Mouse (Mus musculus) Patski (cell line): ENCODE measurements at regions not wholly inside any gene's neighbourhood (a gene's known extent, or its start where the extent isn't known, plus 50 kb on each side); places are given as distances from the start of the nearest gene placed in this dataset.

ENCODE experiments used
- ATAC-seq: fragments of 100-300 bp; one replicate; pipeline ENCODE4 v1.8.0; 2021
- CTCF ChIA-PET: fragments of 350-600 bp; sonication (Branson Sonifier 250); formaldehyde crosslinking; loops from one replicate; lab custom pipeline; 2022; ENCODE audit warnings: inconsistent platforms; lab: Charles Lee
- POLR2A ChIA-PET: fragments of 350-600 bp; sonication (Branson Sonifier 250); formaldehyde crosslinking; loops from one replicate; lab custom pipeline; 2022; ENCODE audit warnings: antibody characterized with exemption, inconsistent platforms; lab: Charles Lee
- DNase-seq: peaks from one replicate; pipeline ENCODE4 v3.0.0-alpha.2; 2011; ENCODE audit warnings: low read depth, low spot score
- H3K27me3 ChIP-seq: fragments of 371-371 bp; one replicate; pipeline ENCODE4 v1.5.1; 2021
- CTCF ChIP-seq: fragments of 100-300 bp; IDR thresholded peaks from one replicate; pipeline ENCODE4 v1.5.1; 2021
- in situ Hi-C: fragments of 300-500 bp; cut with MboI; formaldehyde crosslinking; loops from 3 replicates; pipeline ENCODE4 v1.11.1; 2018; ENCODE audit warnings: low pct_unique_long_range_greater_than_20kb, mixed read lengths

GRCm38 (mm10) chr7:78071131-78071530 is 666.7 kb downstream of the Ntrk3 start:
- ChIA-PET POLR2A (no interaction called here), CTCF (interaction anchor here (1.3 kb wide), 1 partner anchor 19 kb away, joined by 3 read pairs; no protein-coding TSS in a partner anchor)
- in situ Hi-C loops = loop anchor here (25.0 kb wide), 1 partner anchor 691 kb away; no protein-coding TSS in a partner anchor
- no peak for TF ChIP-seq CTCF
- ATAC-seq (peak; percentile 94), DNase-seq (peak; percentile 68)
- H3K27me3 ChIP-seq = no peaks in the 10 kb centered on the region

GRCm38 (mm10) chr7:78061631-78062030 is 676.2 kb downstream of the Ntrk3 start:
- ChIA-PET CTCF (no interaction called here), POLR2A (no interaction called here)
- no peak for TF ChIP-seq CTCF
- no peaks in the 10 kb centered on the region for H3K27me3 ChIP-seq
- in situ Hi-C loops = loop anchor here (25.0 kb wide), 1 partner anchor 701 kb away; no protein-coding TSS in a partner anchor
- ATAC-seq (no peak), DNase-seq (no peak)

GRCm38 (mm10) chr7:78049606-78050005 is 688.2 kb downstream of the Ntrk3 start:
- POLR2A ChIA-PET = no interaction called here
- ATAC-seq = no peak
- H3K27me3 ChIP-seq = no peaks in the 10 kb centered on the region
- DNase-seq = no peak
- peak; percentile 30 for TF ChIP-seq CTCF
- CTCF ChIA-PET = no interaction called here
- in situ Hi-C loops = loop anchor here (25.0 kb wide), 1 partner anchor 713 kb away; no protein-coding TSS in a partner anchor

GRCm38 (mm10) chr7:78045456-78045855 is 692.4 kb downstream of the Ntrk3 start:
- in situ Hi-C loops = no loop called here
- ATAC-seq (no peak), DNase-seq (no peak)
- H3K27me3 ChIP-seq = no peaks in the 10 kb centered on the region
- ChIA-PET POLR2A (interaction anchor here (0.9 kb wide), 1 partner anchor 11 kb away, joined by 6 read pairs; no protein-coding TSS in a partner anchor), CTCF (no interaction called here)
- peak; percentile 43 for TF ChIP-seq CTCF

DNA sequence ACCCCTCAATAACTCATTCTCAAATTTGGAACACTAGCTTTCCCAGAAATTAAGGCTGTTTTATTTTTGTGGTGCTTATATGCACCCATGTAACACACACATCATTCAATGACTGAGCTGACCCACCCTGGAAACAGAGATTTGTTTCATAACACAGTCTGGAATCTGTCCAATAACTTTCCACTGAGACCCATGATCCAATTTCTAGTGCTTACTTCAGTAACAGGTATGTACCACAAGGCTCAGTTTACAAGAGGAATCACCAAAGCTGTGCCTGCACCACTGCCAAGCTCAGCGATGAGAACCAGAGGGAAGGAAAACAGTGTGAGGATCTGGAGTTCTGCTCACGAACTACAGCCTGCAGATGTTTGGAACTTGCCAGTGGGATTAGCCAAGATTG is 706.8 kb downstream of the Ntrk3 start:
- POLR2A ChIA-PET = no interaction called here
- no peak for ATAC-seq
- DNase-seq = no peak
- CTCF ChIA-PET = no interaction called here
- H3K27me3 ChIP-seq = no peaks in the 10 kb centered on the region
- TF ChIP-seq CTCF = no peak
- in situ Hi-C loops = no loop called here

- POLR2A ChIA-PET = no interaction called here
- no peak for TF ChIP-seq CTCF
- peak; percentile 26 for ATAC-seq
- in situ Hi-C loops = no loop called here
- CTCF ChIA-PET = no interaction called here
- no peak for DNase-seq
- no peaks in the 10 kb centered on the region for H3K27me3 ChIP-seq
These were observed 710.7 kb downstream of the Ntrk3 start for GRCm38 (mm10) chr7:78026992-78027615.

DNA sequence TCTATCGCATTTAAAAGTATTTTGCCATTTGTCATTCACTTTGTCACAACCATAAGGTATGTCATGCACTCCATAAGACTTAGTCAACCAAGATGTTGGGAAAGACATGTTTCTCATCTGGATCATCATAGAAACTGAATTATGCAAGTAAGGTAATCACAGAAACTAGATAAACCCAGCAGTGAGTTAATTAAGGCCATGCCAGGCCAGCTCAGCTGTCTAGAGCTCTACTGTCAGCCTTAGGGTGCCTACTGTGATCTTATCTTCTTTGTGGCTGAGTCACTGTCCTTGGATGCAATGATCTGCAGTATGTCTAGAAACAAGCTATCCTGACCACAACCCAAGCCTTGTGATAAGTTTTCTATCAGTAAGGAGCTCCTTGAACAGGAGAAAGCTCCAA is 714.2 kb downstream of the Ntrk3 start:
- ATAC-seq (peak; percentile 54), DNase-seq (no peak)
- CTCF ChIA-PET = interaction anchor here (1.0 kb wide), 2 partner anchors 16 to 33 kb away, joined by 3 read pairs; no protein-coding TSS in a partner anchor
- in situ Hi-C loops = no loop called here
- POLR2A ChIA-PET = interaction anchor here (0.6 kb wide), 1 partner anchor 133 kb away, joined by 6 read pairs; no protein-coding TSS in a partner anchor
- no peaks in the 10 kb centered on the region for H3K27me3 ChIP-seq
- TF ChIP-seq CTCF = no peak

- no peaks in the 10 kb centered on the region for H3K27me3 ChIP-seq
- POLR2A ChIA-PET = no interaction called here
- ATAC-seq (no peak), DNase-seq (no peak)
- no peak for TF ChIP-seq CTCF
- CTCF ChIA-PET = no interaction called here
- in situ Hi-C loops = no loop called here
These were observed 714.7 kb downstream of the Ntrk3 start for GRCm38 (mm10) chr7:78023075-78023474.

GRCm38 (mm10) chr7:78013631-78014030 is 724.2 kb downstream of the Ntrk3 start:
- TF ChIP-seq CTCF = no peak
- ChIA-PET POLR2A (no interaction called here), CTCF (no interaction called here)
- no peak for DNase-seq
- in situ Hi-C loops = no loop called here
- peak; percentile 62 for ATAC-seq
- no peaks in the 10 kb centered on the region for H3K27me3 ChIP-seq

DNA sequence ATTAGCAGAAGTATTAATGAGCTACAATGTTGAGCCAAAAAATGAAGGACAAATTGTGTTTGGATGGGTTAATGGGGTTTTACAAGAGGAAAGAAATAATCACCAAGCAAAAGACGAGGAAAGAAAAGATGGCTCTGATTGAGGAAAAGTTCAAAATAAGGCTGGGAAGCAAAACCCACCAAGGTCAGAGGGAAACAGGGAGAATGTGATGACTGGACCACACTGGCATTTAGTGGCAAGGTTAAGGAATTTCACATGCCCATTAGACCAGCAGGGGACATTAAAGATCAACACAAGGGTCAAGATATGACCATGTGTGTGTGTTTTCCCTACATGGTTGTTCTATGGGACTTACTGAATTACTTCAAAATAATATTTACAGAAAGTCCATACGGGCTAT is 734.7 kb downstream of the Ntrk3 start:
- POLR2A ChIA-PET = no interaction called here
- no peaks in the 10 kb centered on the region for H3K27me3 ChIP-seq
- CTCF ChIA-PET = no interaction called here
- TF ChIP-seq CTCF = peak; percentile 51
- DNase-seq (peak; percentile 15), ATAC-seq (peak; percentile 69)
- in situ Hi-C loops = no loop called here

DNA sequence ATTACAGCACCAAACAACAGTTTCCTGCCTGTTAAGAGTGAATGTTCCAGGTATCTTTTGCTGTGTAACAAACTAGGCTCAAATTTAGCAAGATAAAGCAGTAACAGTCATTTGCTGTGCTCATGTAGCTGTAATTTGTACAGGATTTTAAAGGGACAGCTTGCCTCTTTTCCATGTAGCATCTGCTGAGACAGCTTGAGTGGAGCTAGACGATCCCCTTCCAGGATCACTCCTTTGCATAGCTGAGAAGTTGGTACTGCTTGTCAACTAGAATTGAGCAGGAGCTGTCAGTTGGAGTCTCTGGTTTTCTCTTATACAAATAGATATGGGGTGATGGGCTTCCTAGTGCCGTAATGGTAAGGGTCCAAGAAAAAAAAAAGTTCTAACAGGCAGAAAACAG is 744.0 kb downstream of the Ntrk3 start:
- H3K27me3 ChIP-seq = no peaks in the 10 kb centered on the region
- TF ChIP-seq CTCF = no peak
- DNase-seq = no peak
- no peak for ATAC-seq
- ChIA-PET POLR2A (no interaction called here), CTCF (interaction anchor here (1.0 kb wide), 1 partner anchor 14 kb away, joined by 4 read pairs; no protein-coding TSS in a partner anchor)
- in situ Hi-C loops = no loop called here
